Comparison of ENCODE assay signal across 25 mouse cellular contexts in the genomic region with DNA sequence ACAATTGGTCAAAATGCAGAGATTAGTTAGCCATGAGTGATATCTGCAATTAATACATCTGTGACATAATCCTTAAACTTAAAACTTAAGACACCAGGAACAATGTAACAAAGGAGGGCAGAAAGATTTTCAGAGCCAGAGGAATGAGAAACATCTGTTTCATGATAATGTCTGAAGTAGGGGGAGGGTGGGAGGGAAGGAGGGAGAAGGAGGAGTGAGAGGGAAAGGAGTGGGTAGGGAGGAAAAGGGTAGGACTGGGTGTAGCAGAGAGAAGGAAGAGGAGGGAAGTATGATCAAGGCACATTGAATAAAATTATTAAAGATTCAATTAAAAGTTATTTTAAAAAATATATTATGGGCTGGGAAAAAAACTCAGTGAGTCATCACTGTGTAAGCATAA. TPM values are rescaled to one million over a fixed set of nuclear protein-coding genes. Genes with fewer than 3 reads are reported as not detected.
"Had no signal": no experiment of that assay in that cellular context is flagged by ENCODE, and none has a peak within 500 bp of the region (broad histone marks: within the 10 kb centered on the region; RNA-seq: fewer than 3 reads in every experiment).

No protein-coding gene starts in this region.

- H3K27me3 ChIP-seq: limb, embryonic 12.5 days; limb, embryonic 15.5 days; megakaryocyte, embryonic 14.5 days; neural tube, embryonic 12.5 days; neural tube, embryonic 15.5 days; stomach, embryonic 15.5 days had no signal

- H3K36me3 ChIP-seq: limb, embryonic 12.5 days; limb, embryonic 15.5 days; midbrain, embryonic 10.5 days; neural tube, embryonic 12.5 days; neural tube, embryonic 15.5 days; stomach, embryonic 15.5 days had no signal

- ATAC-seq: intestine, embryonic 16.5 days; liver, postnatal 0 days had no signal

- H3K9ac ChIP-seq: limb, embryonic 12.5 days; limb, embryonic 15.5 days; liver, embryonic 14.5 days; liver, postnatal 0 days; lung, embryonic 14.5 days; neural tube, embryonic 12.5 days; neural tube, embryonic 15.5 days; stomach, embryonic 15.5 days had no signal

- H3K4me2 ChIP-seq: limb, embryonic 12.5 days; limb, embryonic 15.5 days; liver, embryonic 11.5 days; lung, embryonic 14.5 days; neural tube, embryonic 12.5 days; neural tube, embryonic 15.5 days; stomach, embryonic 15.5 days had no signal

- H3K4me1 ChIP-seq: limb, embryonic 12.5 days; limb, embryonic 15.5 days; megakaryocyte, embryonic 14.5 days; midbrain, embryonic 10.5 days; neural tube, embryonic 12.5 days; neural tube, embryonic 15.5 days; stomach, embryonic 15.5 days had no signal

- DNase-seq: kidney, adult 18-20 months; kidney, adult 9 months; kidney, postnatal 10 days; kidney, postnatal 36 days; layer of hippocampus, postnatal 36 days; liver, postnatal 0 days; lung, embryonic 14.5 days; lung, postnatal 36 days; midbrain, embryonic 14.5 days; retina, postnatal 1 day; right cerebral cortex, postnatal 25 days; spleen, adult 18-20 months; thymus, postnatal 25 days had no signal

- H3K4me3 ChIP-seq: left cerebral cortex, adult 2 months; limb, embryonic 12.5 days; limb, embryonic 15.5 days; megakaryocyte, embryonic 14.5 days; midbrain, embryonic 10.5 days; neural tube, embryonic 12.5 days; neural tube, embryonic 15.5 days; stomach, embryonic 15.5 days had no signal

- H3K9me3 ChIP-seq: limb, embryonic 12.5 days; limb, embryonic 15.5 days; megakaryocyte, embryonic 14.5 days; midbrain, embryonic 10.5 days; neural tube, embryonic 12.5 days; neural tube, embryonic 15.5 days; stomach, embryonic 15.5 days had no signal

- H3K27ac ChIP-seq: left cerebral cortex, adult 2 months; limb, embryonic 12.5 days; limb, embryonic 15.5 days; liver, embryonic 14.5 days; midbrain, embryonic 10.5 days; neural tube, embryonic 12.5 days; neural tube, embryonic 15.5 days; stomach, embryonic 15.5 days had no signal

RNA-seq across cellular contexts. Expression of gene Oxgr1, which starts 32.0 kb away (rescaled TPM):
- total RNA-seq: left cerebral cortex, adult 2 months had no signal
- polyA plus RNA-seq: intestine, embryonic 16.5 days; limb, embryonic 12.5 days; liver, embryonic 11.5 days; liver, embryonic 14.5 days; liver, postnatal 0 days; midbrain, embryonic 10.5 days; midbrain, embryonic 14.5 days; neural tube, embryonic 12.5 days; neural tube, embryonic 15.5 days; stomach, embryonic 15.5 days; thymus, postnatal 0 days had no signal
